Mouse (Mus musculus): ENCODE results near the gene Wfdc5. TPM values are rescaled to one million over a fixed set of nuclear protein-coding genes. Genes with fewer than 3 reads are reported as not detected.

The Wfdc5 gene
- polyA plus RNA-seq, 1 experiment from 2014 or later: 2.6 TPM

- 75% methylated on average over 10 of the region's 10 CpGs for WGBS
- H3K4me1 ChIP-seq: 0 out of 2 replicates have a peak, but pooled peaks cover 3% of the 10 kb centered on the region
- no peaks in the 10 kb centered on the region for H3K9me3 ChIP-seq
- no peak for ATAC-seq (ENCODE audit: insufficient read depth, low FRiP score, low read depth)
- H3K27me3 ChIP-seq (replicated peaks): no peaks in the 10 kb centered on the region
- H3K36me3 ChIP-seq: no peaks in the 10 kb centered on the region
- no peak overlapping the region for H3K4me3 ChIP-seq (replicated peaks)
- H3K9ac ChIP-seq: no peak overlapping the region
- no peak overlapping the region for H3K27ac ChIP-seq
- no peak overlapping the region for H3K4me2 ChIP-seq
Measured at GRCm38 (mm10) chr2:164144541-164144940, 38.0 kb downstream of the Wfdc5 start.

- Histone ChIP-seq H3K4me2 (no peak overlapping the region), H3K36me3 (no peaks in the 10 kb centered on the region)
Measured at GRCm38 (mm10) chr2:164144025-164144424, 38.5 kb downstream of the Wfdc5 start.

GRCm38 (mm10) chr2:164142021-164142420 is 40.5 kb downstream of the Wfdc5 start:
- Histone ChIP-seq H3K27ac (no peak overlapping the region), H3K9ac (no peak overlapping the region), H3K4me2 (no peak overlapping the region), H3K27me3 (replicated peaks) (no peaks in the 10 kb centered on the region), H3K4me1 (0 out of 2 replicates have a peak, but pooled peaks cover 3% of the 10 kb centered on the region), H3K4me3 (replicated peaks) (no peak overlapping the region), H3K9me3 (no peaks in the 10 kb centered on the region), H3K36me3 (no peaks in the 10 kb centered on the region)
- ATAC-seq (ENCODE audit: insufficient read depth, low FRiP score, low read depth): no peak
- 69% methylated on average over 10 of the region's 10 CpGs for WGBS

More at GRCm38 (mm10) chr2:164144025-164144424, 38.5 kb downstream of the Wfdc5 start:
- 0 out of 2 replicates have a peak, but pooled peaks cover 3% of the 10 kb centered on the region for H3K4me1 ChIP-seq
- H3K27ac ChIP-seq: no peak overlapping the region
- H3K9me3 ChIP-seq: no peaks in the 10 kb centered on the region
- 72% methylated on average over 6 of the region's 6 CpGs for WGBS
- H3K9ac ChIP-seq: no peak overlapping the region
- no peak overlapping the region for H3K4me3 ChIP-seq (replicated peaks)
- no peak for ATAC-seq (ENCODE audit: insufficient read depth, low FRiP score, low read depth)
- no peaks in the 10 kb centered on the region for H3K27me3 ChIP-seq (replicated peaks)

- Histone ChIP-seq H3K27ac (peak overlapping the region; percentile 64), H3K9ac (no peak overlapping the region), H3K9me3 (no peaks in the 10 kb centered on the region), H3K27me3 (replicated peaks) (no peaks in the 10 kb centered on the region), H3K4me3 (replicated peaks) (no peak overlapping the region), H3K4me2 (no peak overlapping the region), H3K4me1 (peaks cover 8% of the 10 kb centered on the region; the same call in 1 of the 2 replicates), H3K36me3 (0 out of 2 replicates have a peak, but pooled peaks cover 3% of the 10 kb centered on the region)
- WGBS: 51% methylated on average over 6 of the region's 6 CpGs
- ATAC-seq (ENCODE audit: insufficient read depth, low FRiP score, low read depth): no peak
Measured at GRCm38 (mm10) chr2:164137754-164138153, 44.8 kb downstream of the Wfdc5 start.

- H3K4me2 ChIP-seq: no peak overlapping the region
- H3K9me3 ChIP-seq: no peaks in the 10 kb centered on the region
- peak overlapping the region; percentile 64; the same call in 1 of the 2 replicates for H3K27ac ChIP-seq
- ATAC-seq (ENCODE audit: insufficient read depth, low FRiP score, low read depth): no peak
- no peak overlapping the region for H3K4me3 ChIP-seq (replicated peaks)
- WGBS: 28% methylated on average over 2 of the region's 2 CpGs
- H3K4me1 ChIP-seq: peaks cover 8% of the 10 kb centered on the region; the same call in 1 of the 2 replicates
- H3K36me3 ChIP-seq: 0 out of 2 replicates have a peak, but pooled peaks cover 3% of the 10 kb centered on the region
- no peaks in the 10 kb centered on the region for H3K27me3 ChIP-seq (replicated peaks)
- H3K9ac ChIP-seq: no peak overlapping the region
Measured at GRCm38 (mm10) chr2:164136393-164136792, 46.1 kb downstream of the Wfdc5 start.

- WGBS: 35% methylated on average over 1 of the region's 1 CpGs
- Histone ChIP-seq H3K36me3 (0 out of 2 replicates have a peak, but pooled peaks cover 3% of the 10 kb centered on the region), H3K4me3 (replicated peaks) (no peak overlapping the region), H3K9me3 (no peaks in the 10 kb centered on the region), H3K27me3 (replicated peaks) (no peaks in the 10 kb centered on the region), H3K27ac (no peak overlapping the region), H3K4me2 (no peak overlapping the region), H3K4me1 (peaks cover 8% of the 10 kb centered on the region; the same call in 1 of the 2 replicates), H3K9ac (no peak overlapping the region)
- ATAC-seq (ENCODE audit: insufficient read depth, low FRiP score, low read depth): no peak
Measured at GRCm38 (mm10) chr2:164135367-164135766, 47.2 kb downstream of the Wfdc5 start.

- Histone ChIP-seq H3K4me3 (replicated peaks) (no peak overlapping the region), H3K27me3 (replicated peaks) (no peaks in the 10 kb centered on the region), H3K4me2 (no peak overlapping the region), H3K9ac (no peak overlapping the region), H3K9me3 (no peaks in the 10 kb centered on the region), H3K27ac (no peak overlapping the region), H3K36me3 (0 out of 2 replicates have a peak, but pooled peaks cover 3% of the 10 kb centered on the region), H3K4me1 (peaks cover 5% of the 10 kb centered on the region; the same call in 1 of the 2 replicates)
- no peak for ATAC-seq (ENCODE audit: insufficient read depth, low FRiP score, low read depth)
- 57% methylated on average over 6 of the region's 6 CpGs for WGBS
Measured at GRCm38 (mm10) chr2:164134563-164134962, 48.0 kb downstream of the Wfdc5 start.

- Histone ChIP-seq H3K27ac (no peak overlapping the region), H3K9ac (no peak overlapping the region), H3K4me2 (no peak overlapping the region), H3K27me3 (replicated peaks) (no peaks in the 10 kb centered on the region), H3K36me3 (0 out of 2 replicates have a peak, but pooled peaks cover 3% of the 10 kb centered on the region), H3K4me3 (replicated peaks) (no peak overlapping the region), H3K9me3 (no peaks in the 10 kb centered on the region), H3K4me1 (peaks cover 5% of the 10 kb centered on the region; the same call in 1 of the 2 replicates)
- no peak for ATAC-seq (ENCODE audit: insufficient read depth, low FRiP score, low read depth)
- WGBS: 88% methylated on average over 1 of the region's 1 CpGs
Measured at GRCm38 (mm10) chr2:164131586-164131985, 51.0 kb downstream of the Wfdc5 start.

GRCm38 (mm10) chr2:164128576-164129411 is 53.7 kb downstream of the Wfdc5 start:
- H3K9ac ChIP-seq: no peak overlapping the region
- 0 out of 2 replicates have a peak, but pooled peaks cover under 1% of the 10 kb centered on the region for H3K36me3 ChIP-seq
- ATAC-seq (ENCODE audit: insufficient read depth, low FRiP score, low read depth): no peak
- no peaks in the 10 kb centered on the region for H3K27me3 ChIP-seq (replicated peaks)
- H3K27ac ChIP-seq: no peak overlapping the region
- H3K4me2 ChIP-seq: no peak overlapping the region
- H3K9me3 ChIP-seq: no peaks in the 10 kb centered on the region
- 91% methylated on average over 12 of the region's 12 CpGs for WGBS
- no peak overlapping the region for H3K4me3 ChIP-seq (replicated peaks)
- H3K4me1 ChIP-seq: no peaks in the 10 kb centered on the region

GRCm38 (mm10) chr2:164127297-164127696 is 55.2 kb downstream of the Wfdc5 start:
- Histone ChIP-seq H3K27me3 (replicated peaks) (no peaks in the 10 kb centered on the region), H3K4me3 (replicated peaks) (no peak overlapping the region), H3K4me1 (no peaks in the 10 kb centered on the region), H3K36me3 (no peaks in the 10 kb centered on the region), H3K27ac (no peak overlapping the region), H3K9ac (no peak overlapping the region), H3K4me2 (no peak overlapping the region), H3K9me3 (no peaks in the 10 kb centered on the region)
- WGBS: 80% methylated on average over 2 of the region's 2 CpGs
- no peak for ATAC-seq (ENCODE audit: insufficient read depth, low FRiP score, low read depth)

- 72% methylated on average over 13 of the region's 13 CpGs for WGBS
- no peaks in the 10 kb centered on the region for H3K36me3 ChIP-seq
- ATAC-seq (ENCODE audit: insufficient read depth, low FRiP score, low read depth): no peak
- H3K27ac ChIP-seq: no peak overlapping the region
- no peak overlapping the region for H3K9ac ChIP-seq
- H3K27me3 ChIP-seq (replicated peaks): no peaks in the 10 kb centered on the region
- H3K4me1 ChIP-seq: no peaks in the 10 kb centered on the region
- H3K9me3 ChIP-seq: no peaks in the 10 kb centered on the region
- no peak overlapping the region for H3K4me3 ChIP-seq (replicated peaks)
- no peak overlapping the region for H3K4me2 ChIP-seq
Measured at GRCm38 (mm10) chr2:164126533-164126955, 56.0 kb downstream of the Wfdc5 start.

Data from stomach, embryonic 15.5 days (tissue).